Mouse (Mus musculus) retina, embryonic 14.5 days (tissue): ENCODE measurements around the gene Zbed4.
"Not testable (repeated sequence)": the region's sequence is repeated elsewhere in the genome, so short reads cannot be mapped to it uniquely, and the experiment has no call there.

Experiments used
- DNase-seq: peaks from one replicate; pipeline ENCODE4 v3.0.0-alpha.2; 2015; ENCODE audit warnings: low spot score

Gene Zbed4

GRCm38 (mm10) chr15:88738466-88738865 is 13.0 kb upstream of the Zbed4 start:
- DNase-seq = no peak

- peak; percentile 28 for DNase-seq
Observed at GRCm38 (mm10) chr15:88741366-88741765, 10.1 kb upstream of the Zbed4 start.

GRCm38 (mm10) chr15:88743371-88743770 is 8.1 kb upstream of the Zbed4 start:
- not testable (repeated sequence) for DNase-seq

- DNase-seq = no peak
Observed at GRCm38 (mm10) chr15:88745347-88745746, 6.1 kb upstream of the Zbed4 start.

GRCm38 (mm10) chr15:88745926-88746325 is 5.5 kb upstream of the Zbed4 start:
- no peak for DNase-seq

- not testable (repeated sequence) for DNase-seq
Observed at GRCm38 (mm10) chr15:88749617-88750016, 1.8 kb upstream of the Zbed4 start.

- no peak for DNase-seq
Observed at GRCm38 (mm10) chr15:88750032-88750431, 1.4 kb upstream of the Zbed4 start.

- DNase-seq = peak; percentile 100
Observed at GRCm38 (mm10) chr15:88750677-88751563, 540 bp upstream of the Zbed4 start.

- no peak for DNase-seq
Observed at GRCm38 (mm10) chr15:88752403-88752733, 908 bp downstream of the Zbed4 start.

- DNase-seq = no peak
Observed at GRCm38 (mm10) chr15:88754896-88755295, 3.4 kb downstream of the Zbed4 start.

GRCm38 (mm10) chr15:88755761-88756160 is 4.3 kb downstream of the Zbed4 start:
- no peak for DNase-seq

- no peak for DNase-seq
Observed at GRCm38 (mm10) chr15:88758061-88758460, 6.6 kb downstream of the Zbed4 start.

GRCm38 (mm10) chr15:88761551-88761950 is 10.1 kb downstream of the Zbed4 start:
- no peak for DNase-seq

- not testable (repeated sequence) for DNase-seq
Observed at GRCm38 (mm10) chr15:88766139-88766538, 14.7 kb downstream of the Zbed4 start.

- no peak for DNase-seq
Observed at GRCm38 (mm10) chr15:88768537-88768936, 17.1 kb downstream of the Zbed4 start.

GRCm38 (mm10) chr15:88774630-88775029 is 23.2 kb downstream of the Zbed4 start:
- DNase-seq = not testable (repeated sequence)

GRCm38 (mm10) chr15:88792140-88792850 is 40.8 kb downstream of the Zbed4 start:
- DNase-seq = no peak

- not testable (repeated sequence) for DNase-seq
Observed at GRCm38 (mm10) chr15:88794729-88795128, 43.3 kb downstream of the Zbed4 start.

- no peak for DNase-seq
Observed at GRCm38 (mm10) chr15:88799950-88800371, 48.5 kb downstream of the Zbed4 start.

GRCm38 (mm10) chr15:88800921-88801354 is 49.5 kb downstream of the Zbed4 start:
- DNase-seq = no peak

GRCm38 (mm10) chr15:88801903-88802302 is 50.4 kb downstream of the Zbed4 start:
- DNase-seq = no peak

GRCm38 (mm10) chr15:88802348-88802747 is 50.9 kb downstream of the Zbed4 start:
- peak; percentile 9 for DNase-seq

GRCm38 (mm10) chr15:88808121-88808520 is 56.7 kb downstream of the Zbed4 start:
- no peak for DNase-seq
